Mouse (Mus musculus): ENCODE measurements at regions not wholly inside any gene's neighbourhood (a gene's known extent, or its start where the extent isn't known, plus 50 kb on each side); places are given as distances from the start of the nearest gene placed in this dataset.

GRCm38 (mm10) chr5:90164434-90164833 lies 59.4 kb downstream of the Cox18 start:
- Histone ChIP-seq H3K27ac (ENCODE audit: low read length) (no peak overlapping the region), H3K4me1 (ENCODE audit: control insufficient read depth, insufficient read depth, low read length) (no peaks in the 10 kb centered on the region), H3K27me3 (ENCODE audit: control insufficient read depth, insufficient read depth, low read length) (no peaks in the 10 kb centered on the region), H3K4me2 (replicated peaks; ENCODE audit: low read depth, low read length) (no peak overlapping the region), H3K36me3 (ENCODE audit: control insufficient read depth, insufficient read depth, low read length) (no peaks in the 10 kb centered on the region), H3K9ac (replicated peaks; ENCODE audit: low read depth, low read length) (no peak overlapping the region), H3K4me3 (ENCODE audit: low read depth, low read length) (no peak overlapping the region), H3K9me3 (ENCODE audit: control insufficient read depth, low read depth, low read length) (no peaks in the 10 kb centered on the region)
- no peak for ATAC-seq (ENCODE audit: insufficient number of reproducible peaks, insufficient read depth, low FRiP score, low read depth)
- 85% methylated on average over 8 of the region's 8 CpGs for WGBS

- H3K27me3 ChIP-seq (ENCODE audit: control insufficient read depth, insufficient read depth, low read length) = no peaks in the 10 kb centered on the region
- WGBS = 48% methylated on average over 18 of the region's 18 CpGs
- no peaks in the 10 kb centered on the region for H3K4me1 ChIP-seq (ENCODE audit: control insufficient read depth, insufficient read depth, low read length)
- ATAC-seq (ENCODE audit: insufficient number of reproducible peaks, insufficient read depth, low FRiP score, low read depth) = no peak
- no peak overlapping the region for H3K4me2 ChIP-seq (replicated peaks; ENCODE audit: low read depth, low read length)
- no peaks in the 10 kb centered on the region for H3K36me3 ChIP-seq (ENCODE audit: control insufficient read depth, insufficient read depth, low read length)
- H3K27ac ChIP-seq (ENCODE audit: low read length) = no peak overlapping the region
- H3K9me3 ChIP-seq (ENCODE audit: control insufficient read depth, low read depth, low read length) = no peaks in the 10 kb centered on the region
- no peak overlapping the region for H3K9ac ChIP-seq (replicated peaks; ENCODE audit: low read depth, low read length)
- H3K4me3 ChIP-seq (ENCODE audit: low read depth, low read length) = no peak overlapping the region
Observed at GRCm38 (mm10) chr5:90163033-90163859, 60.6 kb downstream of the Cox18 start.

- no peak overlapping the region for H3K4me3 ChIP-seq (ENCODE audit: low read depth, low read length)
- H3K9me3 ChIP-seq (ENCODE audit: control insufficient read depth, low read depth, low read length) = no peaks in the 10 kb centered on the region
- no peak for ATAC-seq (ENCODE audit: insufficient number of reproducible peaks, insufficient read depth, low FRiP score, low read depth)
- H3K36me3 ChIP-seq (ENCODE audit: control insufficient read depth, insufficient read depth, low read length) = no peaks in the 10 kb centered on the region
- H3K9ac ChIP-seq (replicated peaks; ENCODE audit: low read depth, low read length) = no peak overlapping the region
- H3K4me2 ChIP-seq (replicated peaks; ENCODE audit: low read depth, low read length) = no peak overlapping the region
- no peaks in the 10 kb centered on the region for H3K4me1 ChIP-seq (ENCODE audit: control insufficient read depth, insufficient read depth, low read length)
- H3K27me3 ChIP-seq (ENCODE audit: control insufficient read depth, insufficient read depth, low read length) = no peaks in the 10 kb centered on the region
- no peak overlapping the region for H3K27ac ChIP-seq (ENCODE audit: low read length)
- WGBS = 75% methylated on average over 4 of the region's 4 CpGs
Observed at GRCm38 (mm10) chr5:90160281-90160680, 63.5 kb downstream of the Cox18 start.

- H3K27me3 ChIP-seq (ENCODE audit: control insufficient read depth, insufficient read depth, low read length) = no peaks in the 10 kb centered on the region
- no peak overlapping the region for H3K4me2 ChIP-seq (replicated peaks; ENCODE audit: low read depth, low read length)
- no peak for ATAC-seq (ENCODE audit: insufficient number of reproducible peaks, insufficient read depth, low FRiP score, low read depth)
- no peaks in the 10 kb centered on the region for H3K4me1 ChIP-seq (ENCODE audit: control insufficient read depth, insufficient read depth, low read length)
- H3K27ac ChIP-seq (ENCODE audit: low read length) = no peak overlapping the region
- no peak overlapping the region for H3K4me3 ChIP-seq (ENCODE audit: low read depth, low read length)
- no peak overlapping the region for H3K9ac ChIP-seq (replicated peaks; ENCODE audit: low read depth, low read length)
- no peaks in the 10 kb centered on the region for H3K9me3 ChIP-seq (ENCODE audit: control insufficient read depth, low read depth, low read length)
- H3K36me3 ChIP-seq (ENCODE audit: control insufficient read depth, insufficient read depth, low read length) = no peaks in the 10 kb centered on the region
- 93% methylated on average over 4 of the region's 4 CpGs for WGBS
Observed at GRCm38 (mm10) chr5:90156522-90156921, 67.3 kb downstream of the Cox18 start.

- Histone ChIP-seq H3K9me3 (ENCODE audit: control insufficient read depth, low read depth, low read length) (no peaks in the 10 kb centered on the region), H3K4me3 (ENCODE audit: low read depth, low read length) (no peak overlapping the region), H3K27ac (ENCODE audit: low read length) (no peak overlapping the region), H3K36me3 (ENCODE audit: control insufficient read depth, insufficient read depth, low read length) (no peaks in the 10 kb centered on the region), H3K9ac (replicated peaks; ENCODE audit: low read depth, low read length) (no peak overlapping the region), H3K4me2 (replicated peaks; ENCODE audit: low read depth, low read length) (no peak overlapping the region), H3K27me3 (ENCODE audit: control insufficient read depth, insufficient read depth, low read length) (no peaks in the 10 kb centered on the region), H3K4me1 (ENCODE audit: control insufficient read depth, insufficient read depth, low read length) (no peaks in the 10 kb centered on the region)
- WGBS = 66% methylated on average over 22 of the region's 22 CpGs
- ATAC-seq (ENCODE audit: insufficient number of reproducible peaks, insufficient read depth, low FRiP score, low read depth) = no peak
Observed at GRCm38 (mm10) chr5:90149611-90150532, 73.9 kb downstream of the Cox18 start.

- no peak overlapping the region for H3K9ac ChIP-seq (replicated peaks; ENCODE audit: low read depth, low read length)
- H3K4me1 ChIP-seq (ENCODE audit: control insufficient read depth, insufficient read depth, low read length) = no peaks in the 10 kb centered on the region
- ATAC-seq (ENCODE audit: insufficient number of reproducible peaks, insufficient read depth, low FRiP score, low read depth) = no peak
- no peaks in the 10 kb centered on the region for H3K36me3 ChIP-seq (ENCODE audit: control insufficient read depth, insufficient read depth, low read length)
- no peaks in the 10 kb centered on the region for H3K9me3 ChIP-seq (ENCODE audit: control insufficient read depth, low read depth, low read length)
- no peak overlapping the region for H3K4me2 ChIP-seq (replicated peaks; ENCODE audit: low read depth, low read length)
- no peaks in the 10 kb centered on the region for H3K27me3 ChIP-seq (ENCODE audit: control insufficient read depth, insufficient read depth, low read length)
- H3K4me3 ChIP-seq (ENCODE audit: low read depth, low read length) = no peak overlapping the region
- 77% methylated on average over 7 of the region's 7 CpGs for WGBS
- H3K27ac ChIP-seq (ENCODE audit: low read length) = no peak overlapping the region
Observed at GRCm38 (mm10) chr5:90135971-90136370, 87.8 kb downstream of the Cox18 start.

- H3K27me3 ChIP-seq (ENCODE audit: control insufficient read depth, insufficient read depth, low read length) = no peaks in the 10 kb centered on the region
- no peaks in the 10 kb centered on the region for H3K9me3 ChIP-seq (ENCODE audit: control insufficient read depth, low read depth, low read length)
- H3K9ac ChIP-seq (replicated peaks; ENCODE audit: low read depth, low read length) = no peak overlapping the region
- no peaks in the 10 kb centered on the region for H3K36me3 ChIP-seq (ENCODE audit: control insufficient read depth, insufficient read depth, low read length)
- no peak overlapping the region for H3K27ac ChIP-seq (ENCODE audit: low read length)
- WGBS = 95% methylated on average over 1 of the region's 1 CpGs
- no peak overlapping the region for H3K4me3 ChIP-seq (ENCODE audit: low read depth, low read length)
- no peak for ATAC-seq (ENCODE audit: insufficient number of reproducible peaks, insufficient read depth, low FRiP score, low read depth)
- H3K4me2 ChIP-seq (replicated peaks; ENCODE audit: low read depth, low read length) = no peak overlapping the region
- no peaks in the 10 kb centered on the region for H3K4me1 ChIP-seq (ENCODE audit: control insufficient read depth, insufficient read depth, low read length)
Observed at GRCm38 (mm10) chr5:90107036-90107435, 116.8 kb downstream of the Cox18 start.

- Histone ChIP-seq H3K9me3 (ENCODE audit: control insufficient read depth, low read depth, low read length) (no peaks in the 10 kb centered on the region), H3K27ac (ENCODE audit: low read length) (no peak overlapping the region), H3K4me1 (ENCODE audit: control insufficient read depth, insufficient read depth, low read length) (no peaks in the 10 kb centered on the region), H3K27me3 (ENCODE audit: control insufficient read depth, insufficient read depth, low read length) (no peaks in the 10 kb centered on the region), H3K9ac (replicated peaks; ENCODE audit: low read depth, low read length) (no peak overlapping the region), H3K4me2 (replicated peaks; ENCODE audit: low read depth, low read length) (no peak overlapping the region), H3K4me3 (ENCODE audit: low read depth, low read length) (no peak overlapping the region), H3K36me3 (ENCODE audit: control insufficient read depth, insufficient read depth, low read length) (no peaks in the 10 kb centered on the region)
- 43% methylated on average over 7 of the region's 7 CpGs for WGBS
- no peak for ATAC-seq (ENCODE audit: insufficient number of reproducible peaks, insufficient read depth, low FRiP score, low read depth)
Observed at GRCm38 (mm10) chr5:90104672-90105071, 119.1 kb downstream of the Cox18 start.

Measured in stomach, embryonic 14.5 days (tissue).